Mouse (Mus musculus): ENCODE results near the gene Cog7.

Cog7 gene

GRCm38 (mm10) chr7:121981307-121981871 is at the start of gene Cog7:
Gene Cog7, minus strand, starts transcription at chr7:121981711.
- peak; percentile 90 for DNase-seq (ENCODE audit: low spot score)

GRCm38 (mm10) chr7:122022131-122022530 is 40.6 kb upstream of the Cog7 start:
- DNase-seq (ENCODE audit: low spot score), result no peak

- DNase-seq (ENCODE audit: low spot score), result peak; percentile 82
Observed at GRCm38 (mm10) chr7:122020667-122021354, 39.3 kb upstream of the Cog7 start, which contains the start of gene Gga2. Gene Gga2, minus strand, starts transcription at chr7:122021222.

- DNase-seq (ENCODE audit: low spot score), result no peak
Observed at GRCm38 (mm10) chr7:122020273-122020666, 38.8 kb upstream of the Cog7 start.

GRCm38 (mm10) chr7:122018978-122019377 is 37.5 kb upstream of the Cog7 start:
- DNase-seq (ENCODE audit: low spot score), result no peak

GRCm38 (mm10) chr7:122018247-122018646 is 36.7 kb upstream of the Cog7 start:
- DNase-seq (ENCODE audit: low spot score), result no peak

- DNase-seq (ENCODE audit: low spot score), result no peak
Observed at GRCm38 (mm10) chr7:122015734-122016133, 34.2 kb upstream of the Cog7 start.

- no peak for DNase-seq (ENCODE audit: low spot score)
Observed at GRCm38 (mm10) chr7:122015105-122015504, 33.6 kb upstream of the Cog7 start.

- DNase-seq (ENCODE audit: low spot score), result no peak
Observed at GRCm38 (mm10) chr7:122012949-122013348, 31.4 kb upstream of the Cog7 start.

GRCm38 (mm10) chr7:122012370-122012769 is 30.9 kb upstream of the Cog7 start:
- DNase-seq (ENCODE audit: low spot score), result no peak

GRCm38 (mm10) chr7:122000396-122000795 is 18.9 kb upstream of the Cog7 start:
- DNase-seq (ENCODE audit: low spot score), result no peak

- no peak for DNase-seq (ENCODE audit: low spot score)
Observed at GRCm38 (mm10) chr7:121995961-121996360, 14.4 kb upstream of the Cog7 start.

GRCm38 (mm10) chr7:121975031-121975430 is 6.5 kb downstream of the Cog7 start:
- DNase-seq (ENCODE audit: low spot score), result peak; percentile 7

GRCm38 (mm10) chr7:121971698-121972097 is 9.8 kb downstream of the Cog7 start:
- no peak for DNase-seq (ENCODE audit: low spot score)

GRCm38 (mm10) chr7:121970250-121970649 is 11.3 kb downstream of the Cog7 start:
- DNase-seq (ENCODE audit: low spot score), result no peak

- peak; percentile 14 for DNase-seq (ENCODE audit: low spot score)
Observed at GRCm38 (mm10) chr7:121968816-121969215, 12.7 kb downstream of the Cog7 start.

GRCm38 (mm10) chr7:121968242-121968641 is 13.3 kb downstream of the Cog7 start:
- no peak for DNase-seq (ENCODE audit: low spot score)

- DNase-seq (ENCODE audit: low spot score), result no peak
Observed at GRCm38 (mm10) chr7:121966169-121966568, 15.3 kb downstream of the Cog7 start.

- no peak for DNase-seq (ENCODE audit: low spot score)
Observed at GRCm38 (mm10) chr7:121963883-121964398, 17.6 kb downstream of the Cog7 start.

GRCm38 (mm10) chr7:121962571-121962959 is 18.9 kb downstream of the Cog7 start:
- DNase-seq (ENCODE audit: low spot score), result no peak

GRCm38 (mm10) chr7:121961913-121962570 is 19.5 kb downstream of the Cog7 start:
- no peak for DNase-seq (ENCODE audit: low spot score)

GRCm38 (mm10) chr7:121955802-121956201 is 25.7 kb downstream of the Cog7 start:
- DNase-seq (ENCODE audit: low spot score), result no peak

Data from T-cell, adult 2 months (primary cell).